Mouse (Mus musculus) hindbrain, postnatal 0 days (tissue): ENCODE results near the gene Gsto2. TPM values are rescaled to one million over a fixed set of nuclear protein-coding genes. Genes with fewer than 3 reads are reported as not detected.
"Not testable (repeated sequence)": the region's sequence is repeated elsewhere in the genome, so short reads cannot be mapped to it uniquely, and the experiment has no call there.

Experiments
- ATAC-seq: fragments of 200-750 bp; cut with Nextera tagmentation; 2 replicates; pipeline ENCODE4 v1.8.0; 2017; ENCODE audit warnings: mild to moderate bottlenecking, moderate TSS enrichment, moderate library complexity
- DNase-seq: peaks from one replicate; pipeline ENCODE4 v3.0.0-alpha.2; 2015; ENCODE audit warnings: low spot score
- H3K27ac ChIP-seq: fragments of 300-500 bp; sonication (generic); 2 replicates; pipeline ENCODE4 v1.5.1; 2014; ENCODE audit warnings: mild to moderate bottlenecking
- H3K27me3 ChIP-seq: fragments of 300-500 bp; sonication (generic); 2 replicates; pipeline ENCODE4 v1.6.1; 2014; ENCODE audit warnings: low read length, mixed read lengths; ENCODE audit not compliant: insufficient read depth
- H3K36me3 ChIP-seq: fragments of 300-500 bp; sonication (generic); 2 replicates; pipeline ENCODE4 v1.6.1; 2014; ENCODE audit warnings: low read length, mixed read lengths; ENCODE audit not compliant: insufficient read depth
- H3K4me1 ChIP-seq: fragments of 300-500 bp; sonication (generic); 2 replicates; pipeline ENCODE4 v1.6.1; 2014; ENCODE audit warnings: antibody characterized with exemption, low read length, mixed read lengths; ENCODE audit not compliant: insufficient read depth
- H3K4me2 ChIP-seq: fragments of 300-500 bp; sonication (generic); 2 replicates; pipeline ENCODE4 v1.6.1; 2014; ENCODE audit warnings: low read depth, mild to moderate bottlenecking, low read length, moderate library complexity, mixed read lengths
- H3K4me3 ChIP-seq: fragments of 300-500 bp; sonication (generic); 2 replicates; pipeline ENCODE4 v1.5.1; 2014; ENCODE audit warnings: low read length
- H3K9ac ChIP-seq: fragments of 300-500 bp; sonication (generic); replicated peaks from 2 replicates; pipeline ENCODE4 v1.6.1; 2014; ENCODE audit warnings: mild to moderate bottlenecking, low read length, moderate library complexity, mixed read lengths
- H3K9me3 ChIP-seq: fragments of 300-500 bp; sonication (generic); 2 replicates; pipeline ENCODE4 v1.6.1; 2016; ENCODE audit warnings: low read length, mixed read lengths
- CTCF ChIP-seq: IDR thresholded peaks from 2 replicates; pipeline ENCODE4 v1.5.1; 2016; ENCODE audit warnings: antibody characterized with exemption, control low read depth, low read depth
- WGBS: fragments of 180-500 bp; shearing (Covaris S2); extraction: QIAGEN DNeasy Blood & Tissue Kit; methylation state at CpG from one replicate; pipeline ENCODE4 v1.1.7; 2014; 5-methylcytosine and 5-hydroxymethylcytosine counted together
- polyA plus RNA-seq: library from polyadenylated mRNA; unstranded; fragments of >200 nt; fragmentation: Nextera tagmentation; extraction: Ambion mirVana; gene quantifications from 2 replicates; pipeline ENCODE4 v1.2.1, GENCODE M21; 2015
- total RNA-seq: library from RNA; depleted of rRNA; stranded (reverse); fragments of >200 nt; gene quantifications from 2 replicates; pipeline ENCODE4 v1.2.3, GENCODE M21; 2014

The Gsto2 gene
- total and polyA plus RNA-seq, 2 experiments from 2014 or later, result 0.26 to 0.89 TPM

DNA sequence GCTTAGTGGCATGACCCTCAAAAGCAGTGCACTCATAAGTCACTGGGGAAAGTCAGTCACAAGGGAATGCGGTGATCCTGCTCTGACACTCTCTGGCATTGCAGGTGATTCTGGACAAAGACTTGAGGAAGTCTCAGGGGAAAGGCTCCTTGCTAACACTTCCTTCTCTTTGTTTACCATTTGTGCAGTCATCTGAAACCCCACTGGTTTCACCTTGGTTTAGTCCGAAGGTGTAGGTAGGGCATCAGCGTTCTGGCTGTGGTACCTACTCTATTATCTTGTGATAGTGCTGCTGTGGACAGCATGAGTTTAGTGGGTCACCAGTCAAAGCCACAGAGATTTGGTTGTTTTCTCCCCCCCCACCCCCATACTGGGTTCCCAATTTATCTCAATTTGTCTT, 15.6 kb upstream of the Gsto2 start:
- Histone ChIP-seq H3K27ac (no peak overlapping the region), H3K9ac (no peak overlapping the region), H3K9me3 (no peaks in the 10 kb centered on the region), H3K36me3 (no peaks in the 10 kb centered on the region), H3K4me1 (0 out of 2 replicates have a peak, but pooled peaks cover 3% of the 10 kb centered on the region), H3K27me3 (no peaks in the 10 kb centered on the region), H3K4me3 (no peak overlapping the region), H3K4me2 (no peak overlapping the region)
- DNase-seq, result no peak
- ATAC-seq, result no peak
- TF ChIP-seq CTCF, result no peak
- WGBS, result 87% methylated on average over 3 of the region's 3 CpGs

DNA sequence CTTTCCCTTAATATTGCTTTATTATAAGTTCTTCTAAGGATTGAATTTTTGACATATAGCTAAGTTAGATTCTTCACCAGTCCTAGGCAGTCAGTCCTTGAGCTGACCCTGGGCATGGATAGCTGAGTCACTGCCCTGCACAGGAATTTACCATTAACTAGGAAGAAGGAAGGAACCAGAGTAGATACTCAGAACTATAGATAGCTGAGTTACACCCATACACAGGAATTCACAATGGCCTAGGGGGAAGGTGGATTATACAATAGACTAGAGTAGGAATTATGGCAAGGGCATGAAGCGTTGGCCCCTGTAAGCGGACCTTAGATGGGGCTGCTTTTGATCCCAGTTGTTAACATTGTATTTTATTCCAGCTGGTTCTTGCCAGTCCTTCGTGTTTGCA, 13.2 kb upstream of the Gsto2 start:
- H3K27me3 ChIP-seq, ATAC-seq, H3K4me3 ChIP-seq, H3K27ac ChIP-seq, H3K4me1 ChIP-seq, H3K4me2 ChIP-seq, H3K9me3 ChIP-seq, H3K36me3 ChIP-seq, H3K9ac ChIP-seq, DNase-seq: not testable (repeated sequence)
- 96% methylated on average over 3 of the region's 3 CpGs for WGBS

DNA sequence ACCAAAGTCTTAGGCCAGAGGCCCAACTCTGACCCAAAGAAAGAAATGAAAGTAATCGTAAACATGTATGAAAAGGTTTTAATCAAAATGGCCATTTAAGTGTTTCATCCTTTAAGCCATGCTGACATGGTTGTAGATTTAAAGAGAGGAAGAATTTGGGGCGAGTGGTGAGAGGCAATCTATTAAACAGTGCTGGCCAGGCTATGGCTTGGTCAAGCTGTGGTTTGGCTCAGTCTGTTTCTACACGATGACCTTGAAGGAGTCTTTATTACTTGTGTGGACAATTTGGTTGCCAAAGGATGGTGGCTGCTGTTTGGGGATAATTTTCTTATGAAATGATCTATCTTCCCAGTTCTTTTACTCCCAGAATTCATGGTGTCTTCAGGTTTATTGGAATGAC, 12.3 kb upstream of the Gsto2 start:
- no peak overlapping the region for H3K9ac ChIP-seq
- H3K9me3 ChIP-seq, result no peaks in the 10 kb centered on the region
- H3K27ac ChIP-seq, result no peak overlapping the region
- WGBS, result 87% methylated on average over 3 of the region's 3 CpGs
- no peak for TF ChIP-seq CTCF
- no peaks in the 10 kb centered on the region for H3K36me3 ChIP-seq
- DNase-seq, result no peak
- no peaks in the 10 kb centered on the region for H3K27me3 ChIP-seq
- H3K4me3 ChIP-seq, result no peak overlapping the region
- 0 out of 2 replicates have a peak, but pooled peaks cover 3% of the 10 kb centered on the region for H3K4me1 ChIP-seq
- H3K4me2 ChIP-seq, result no peak overlapping the region
- no peak for ATAC-seq

DNA sequence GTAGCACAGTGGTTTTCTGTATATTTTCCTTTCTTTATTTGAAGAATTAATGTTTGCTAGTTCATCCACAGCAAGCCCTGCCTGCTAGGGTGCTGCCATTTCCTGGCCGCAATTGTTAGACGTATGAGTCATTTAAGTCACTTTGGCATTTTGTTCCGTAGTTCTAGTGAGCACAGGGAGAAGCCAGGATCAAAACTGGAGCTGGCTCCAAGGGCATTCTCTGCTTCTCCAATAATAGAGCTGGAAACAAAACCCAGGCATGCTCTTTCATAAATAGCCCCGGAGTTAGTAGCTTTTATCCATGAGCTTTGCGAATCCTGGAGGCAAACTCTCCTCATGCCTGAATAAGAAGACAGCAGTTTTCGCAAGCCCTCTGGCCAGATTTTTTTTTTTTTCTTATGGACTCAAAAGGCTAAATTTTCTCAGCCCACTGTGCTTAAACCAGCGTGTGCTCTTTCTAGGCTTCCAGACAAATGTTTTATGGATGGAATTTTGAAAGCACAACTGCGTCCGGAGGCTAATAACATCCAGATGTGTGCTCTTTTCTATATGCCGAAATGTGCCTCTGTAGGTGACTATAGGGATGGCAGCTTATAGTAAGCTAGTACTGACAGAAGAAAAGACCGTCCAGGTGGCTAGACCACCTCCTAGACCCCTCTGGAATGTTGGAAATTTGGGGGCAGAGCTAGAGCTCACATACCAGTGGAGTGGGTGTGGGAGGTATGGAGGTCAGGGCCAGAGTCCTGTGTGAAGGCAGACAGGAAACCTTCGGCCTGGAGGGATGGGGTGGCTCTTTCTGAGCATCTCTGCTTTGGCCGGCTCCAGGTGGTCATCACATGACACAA, 11.2 kb upstream of the Gsto2 start:
- Histone ChIP-seq H3K4me3 (peak overlapping the region; percentile 64), H3K4me1 (0 out of 2 replicates have a peak, but pooled peaks cover 3% of the 10 kb centered on the region), H3K27ac (peak overlapping the region; percentile 8; the same call in 1 of the 2 replicates), H3K27me3 (no peaks in the 10 kb centered on the region), H3K9me3 (no peaks in the 10 kb centered on the region), H3K9ac (peak overlapping the region; percentile 70), H3K4me2 (peak overlapping the region; percentile 96), H3K36me3 (no peaks in the 10 kb centered on the region)
- WGBS, result 19% methylated on average over 13 of the region's 13 CpGs
- no peak; the same call in 1 of the 2 replicates for ATAC-seq
- DNase-seq, result peak; percentile 30
- peak; percentile 52 for TF ChIP-seq CTCF

DNA sequence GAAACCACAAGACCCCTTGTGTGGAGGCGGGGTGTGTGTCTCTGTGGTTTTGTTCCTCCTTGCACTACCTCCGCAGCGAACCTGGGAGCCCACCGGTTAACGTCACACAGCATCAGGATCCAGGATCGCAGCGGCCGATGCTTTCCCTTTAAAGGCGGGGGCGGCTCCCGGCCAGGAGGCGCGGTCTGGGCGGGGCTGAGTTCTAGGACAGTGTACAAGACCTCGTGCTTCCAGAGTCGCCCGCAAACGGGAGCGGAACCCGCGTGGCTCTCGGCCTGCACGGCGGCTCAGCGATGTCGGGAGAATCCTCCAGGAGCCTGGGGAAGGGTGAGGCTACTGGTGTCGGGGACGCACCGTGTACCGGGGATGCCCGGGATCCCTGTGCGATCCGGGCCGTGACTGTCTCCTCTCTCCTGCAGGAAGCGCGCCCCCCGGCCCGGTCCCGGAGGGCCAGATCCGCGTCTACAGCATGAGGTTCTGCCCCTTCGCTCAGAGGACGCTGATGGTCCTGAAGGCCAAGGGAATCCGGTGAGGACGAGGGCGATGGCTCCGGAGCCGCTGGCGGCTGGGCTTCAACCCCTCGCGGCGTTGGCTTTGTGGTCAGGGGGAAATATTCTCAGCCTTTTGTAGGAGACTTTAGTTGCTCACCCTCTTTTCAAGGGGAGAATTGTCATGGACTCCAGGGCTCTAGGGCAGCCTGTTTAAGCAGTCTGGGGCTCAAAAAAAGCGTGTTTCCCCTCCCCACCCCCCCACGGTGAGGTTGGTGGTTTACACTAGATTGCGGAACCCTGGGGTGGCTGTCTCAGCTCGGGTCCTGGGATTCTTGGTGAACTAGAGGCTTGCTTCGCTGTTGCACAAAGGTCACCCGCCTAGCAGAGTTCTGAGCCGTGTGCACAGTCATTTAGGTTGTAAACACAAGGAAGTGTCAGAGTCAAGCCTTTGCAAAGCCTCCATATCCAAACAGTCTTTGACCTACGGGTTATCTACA, 10.2 kb upstream of the Gsto2 start, which contains the start of gene Gsto1:
TSS of gene Gsto1 (plus strand) at position 175 of the 988 bp plus-strand sequence.
- peak; percentile 91 for DNase-seq
- under 1% methylated on average over 59 of the region's 60 CpGs for WGBS

More for the DNA sequence above, 10.2 kb upstream of the Gsto2 start, which contains the start of gene Gsto1:
- Histone ChIP-seq H3K4me2 (peak within 1 kb of the TSS; percentile 96), H3K9me3 (no peaks in the 10 kb centered on the region), H3K36me3 (no peaks in the 10 kb centered on the region), H3K9ac (peak within 1 kb of the TSS; percentile 70), H3K4me3 (peak within 1 kb of the TSS; percentile 64), H3K27ac (peak within 1 kb of the TSS; percentile 59; the same call in 1 of the 2 replicates), H3K27me3 (no peaks in the 10 kb centered on the region), H3K4me1 (0 out of 2 replicates have a peak, but pooled peaks cover 3% of the 10 kb centered on the region)
- ATAC-seq, result peak; percentile 96
- TF ChIP-seq CTCF, result no peak
